Mouse (Mus musculus): ENCODE measurements at regions not wholly inside any gene's neighbourhood (a gene's known extent, or its start where the extent isn't known, plus 50 kb on each side); places are given as distances from the start of the nearest gene placed in this dataset.

DNA sequence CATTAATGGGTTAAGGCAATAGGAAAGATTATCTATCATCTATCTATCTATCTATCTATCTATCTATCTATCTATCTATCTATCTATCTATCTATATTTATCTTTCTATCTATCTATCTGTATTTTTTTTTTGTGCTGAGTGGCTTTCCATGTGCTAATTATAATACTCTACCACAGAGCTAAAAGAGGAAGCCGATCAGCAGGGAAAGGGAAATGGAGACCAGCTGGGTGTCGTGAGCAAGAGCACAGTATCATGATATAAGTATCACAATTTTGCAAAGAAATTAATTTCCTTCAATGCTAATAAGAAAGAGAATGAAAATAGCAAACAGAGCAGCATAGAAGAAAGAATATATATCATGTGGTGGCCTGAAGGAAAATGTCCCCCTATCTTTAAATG, 69.6 kb downstream of the Cldn1 start:
- no peak for DNase-seq

GRCm38 (mm10) chr16:26291692-26292091, 79.9 kb downstream of the Cldn1 start:
- no peak for DNase-seq

DNA sequence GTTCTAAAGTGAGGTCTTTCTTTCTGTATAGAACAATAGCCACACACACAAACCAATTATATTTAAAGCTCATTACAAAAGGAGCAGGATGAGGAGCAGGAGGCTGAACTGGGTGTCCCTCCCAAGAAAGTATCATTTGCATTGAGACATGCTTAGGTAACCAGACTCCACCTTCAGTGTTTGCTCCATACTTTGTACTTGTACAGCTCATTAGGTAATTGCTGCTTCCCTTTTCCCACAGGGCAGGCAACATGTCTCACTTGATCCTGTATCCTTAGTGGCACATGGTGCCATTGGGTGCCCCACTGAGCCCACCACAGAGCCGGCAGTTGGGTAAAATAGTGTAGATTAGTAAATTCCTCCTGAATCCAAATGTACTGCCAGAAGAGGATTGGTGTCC, 86.0 kb downstream of the Cldn1 start:
- DNase-seq: no peak

GRCm38 (mm10) chr16:26284713-26285112, 86.9 kb downstream of the Cldn1 start:
- no peak for DNase-seq

DNA sequence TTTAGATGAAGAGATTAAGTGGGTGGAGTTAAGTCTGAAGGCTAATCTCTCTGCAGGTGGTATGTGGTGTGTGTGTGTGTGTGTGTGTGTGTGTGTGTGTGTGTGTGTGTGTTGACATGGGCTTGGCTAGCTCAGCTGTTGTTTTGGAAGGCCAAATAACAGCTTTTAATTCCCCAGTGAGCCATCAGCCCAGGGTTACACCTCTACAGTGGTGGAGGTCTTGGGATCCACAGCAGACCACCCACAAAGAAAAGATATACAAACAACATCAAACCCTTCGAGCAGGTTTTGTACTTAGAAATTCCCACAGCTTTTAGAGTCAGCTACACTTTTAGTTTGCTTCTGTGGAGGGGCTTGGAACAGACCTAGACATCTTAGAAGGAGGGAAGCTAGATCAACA, 89.2 kb downstream of the Cldn1 start:
- DNase-seq: no peak

GRCm38 (mm10) chr16:26281496-26281895, 90.1 kb downstream of the Cldn1 start:
- DNase-seq: no peak

GRCm38 (mm10) chr16:26276789-26277188, 94.9 kb downstream of the Cldn1 start:
- DNase-seq: no peak

DNA sequence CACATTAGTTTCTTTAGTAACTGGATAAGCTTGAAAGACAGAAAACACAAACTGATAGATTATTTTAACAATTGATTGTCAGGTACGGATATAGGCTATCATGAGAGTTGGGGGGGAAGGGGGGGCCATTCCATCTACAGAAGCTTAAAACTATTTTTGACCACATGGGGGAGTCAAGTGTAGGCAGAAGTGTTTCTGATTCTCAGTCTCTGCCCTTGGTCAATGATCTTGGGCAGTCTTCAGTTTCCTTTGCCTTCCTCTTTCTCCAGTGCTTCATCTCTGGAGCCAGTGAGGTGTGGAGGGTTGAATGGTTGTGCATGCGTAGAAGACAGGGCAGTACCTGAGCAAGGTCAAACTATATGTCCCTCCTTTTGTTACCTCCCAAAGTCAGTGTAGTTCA, 118.8 kb downstream of the Cldn1 start:
- peak; percentile 25 for DNase-seq

DNA sequence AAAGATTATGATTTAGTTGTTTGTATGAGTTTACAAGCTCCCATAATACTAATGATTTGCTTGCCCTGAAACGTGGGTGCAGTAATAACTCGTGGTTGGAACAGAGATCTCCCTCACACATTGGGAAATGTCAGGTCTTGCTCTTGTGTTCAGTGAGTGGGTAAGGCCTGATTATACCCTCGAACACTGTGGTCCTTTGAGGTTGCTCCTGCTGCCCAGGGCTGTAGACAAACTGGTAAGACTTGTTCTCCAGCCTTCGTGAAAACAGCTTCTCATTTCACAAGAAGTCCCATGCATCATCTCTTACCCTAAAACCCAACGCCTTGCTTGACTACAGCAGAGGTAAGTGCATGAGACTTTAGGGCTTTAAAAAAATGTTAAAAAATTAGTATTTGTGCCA, 119.9 kb downstream of the Cldn1 start:
- DNase-seq: no peak

GRCm38 (mm10) chr16:26251027-26251426, 120.6 kb downstream of the Cldn1 start:
- no peak for DNase-seq

DNA sequence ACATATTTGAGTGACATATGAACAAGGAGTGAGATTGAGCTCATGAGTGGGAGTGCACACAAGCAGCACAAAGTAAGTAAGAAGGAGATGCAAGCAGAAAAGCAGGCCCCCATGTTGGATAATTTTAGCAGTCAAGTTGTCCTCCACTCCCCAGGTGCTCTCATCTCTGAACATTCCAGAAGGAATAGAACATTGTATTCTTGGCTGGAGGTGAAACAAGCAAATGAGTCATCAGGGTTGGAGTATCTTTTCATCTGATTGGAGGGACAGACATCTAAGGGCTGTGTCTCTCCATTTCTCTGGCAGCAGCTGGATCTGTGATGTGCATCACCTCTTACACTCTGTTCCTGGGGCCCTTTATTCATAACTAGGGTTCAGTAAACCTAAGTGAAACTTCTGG, 122.7 kb downstream of the Cldn1 start:
- DNase-seq: no peak

DNA sequence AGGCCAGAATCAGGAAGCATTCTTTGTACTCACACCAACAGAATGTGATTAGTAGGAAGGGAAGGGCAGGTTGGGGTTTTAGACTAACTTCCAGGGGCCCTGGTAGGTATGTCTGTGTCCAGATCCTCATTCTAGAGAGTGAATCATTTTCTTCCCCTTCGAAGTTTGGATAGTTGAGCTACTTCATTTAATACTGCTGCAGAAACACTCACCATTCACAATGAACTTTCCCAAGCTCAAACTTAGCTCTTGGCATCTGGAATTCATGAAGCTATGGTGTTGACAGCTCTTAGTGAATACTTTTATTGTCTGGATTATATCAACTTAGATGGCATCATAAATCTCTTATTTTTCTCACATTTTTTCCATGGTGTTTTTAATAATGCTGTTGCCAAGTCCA, 123.7 kb downstream of the Cldn1 start:
- peak; percentile 16 for DNase-seq

- no peak for DNase-seq
Measured at GRCm38 (mm10) chr16:26235239-26235638, 129.7 kb upstream of the P3h2 start.

GRCm38 (mm10) chr16:26234113-26234512, 128.5 kb upstream of the P3h2 start:
- DNase-seq: peak; percentile 90

GRCm38 (mm10) chr16:26231110-26231509, 125.5 kb upstream of the P3h2 start:
- DNase-seq: no peak

- no peak for DNase-seq
Measured at GRCm38 (mm10) chr16:26211418-26211817, 105.8 kb upstream of the P3h2 start.

DNA sequence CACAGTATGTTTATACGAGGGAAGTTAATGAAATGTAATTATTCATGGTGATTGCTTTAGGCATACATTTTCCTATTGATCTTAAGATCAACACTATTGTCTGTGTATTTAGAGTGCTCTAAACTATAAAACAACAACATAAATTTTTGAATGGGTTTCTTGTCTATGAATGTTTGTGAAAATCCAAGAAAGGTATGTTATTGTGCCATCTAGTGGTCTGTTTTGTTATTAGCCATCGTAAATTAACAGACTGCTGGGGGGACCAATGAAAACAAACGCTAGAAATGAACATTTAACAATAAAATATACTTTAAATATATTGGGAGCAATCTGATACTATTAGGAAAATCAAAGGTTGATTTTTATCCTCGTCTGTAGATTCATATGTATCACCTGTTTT, 93.5 kb upstream of the P3h2 start:
- DNase-seq: peak; percentile 61

DNA sequence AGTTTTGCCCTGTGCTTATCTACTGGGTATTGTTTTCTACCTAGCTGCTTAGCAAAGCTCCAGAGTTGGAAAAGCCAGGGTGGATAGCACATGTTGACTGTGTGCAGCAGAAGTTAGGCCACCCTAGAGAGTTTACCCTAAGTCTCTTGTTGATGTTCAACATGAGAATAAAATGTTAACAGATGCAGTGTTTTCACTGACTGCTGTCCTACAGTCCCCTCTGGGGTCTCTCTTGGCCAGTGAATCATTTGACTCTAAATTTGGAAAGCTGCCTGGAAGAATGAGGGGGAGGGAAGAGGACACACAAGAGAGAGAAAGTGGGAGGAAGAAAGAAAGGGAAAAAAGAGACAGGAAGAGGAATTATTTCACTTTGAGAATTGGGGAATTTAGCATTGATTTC, 90.8 kb upstream of the P3h2 start:
- DNase-seq: no peak

GRCm38 (mm10) chr16:26185288-26186281, 80.0 kb upstream of the P3h2 start:
- DNase-seq: peak; percentile 35

DNA sequence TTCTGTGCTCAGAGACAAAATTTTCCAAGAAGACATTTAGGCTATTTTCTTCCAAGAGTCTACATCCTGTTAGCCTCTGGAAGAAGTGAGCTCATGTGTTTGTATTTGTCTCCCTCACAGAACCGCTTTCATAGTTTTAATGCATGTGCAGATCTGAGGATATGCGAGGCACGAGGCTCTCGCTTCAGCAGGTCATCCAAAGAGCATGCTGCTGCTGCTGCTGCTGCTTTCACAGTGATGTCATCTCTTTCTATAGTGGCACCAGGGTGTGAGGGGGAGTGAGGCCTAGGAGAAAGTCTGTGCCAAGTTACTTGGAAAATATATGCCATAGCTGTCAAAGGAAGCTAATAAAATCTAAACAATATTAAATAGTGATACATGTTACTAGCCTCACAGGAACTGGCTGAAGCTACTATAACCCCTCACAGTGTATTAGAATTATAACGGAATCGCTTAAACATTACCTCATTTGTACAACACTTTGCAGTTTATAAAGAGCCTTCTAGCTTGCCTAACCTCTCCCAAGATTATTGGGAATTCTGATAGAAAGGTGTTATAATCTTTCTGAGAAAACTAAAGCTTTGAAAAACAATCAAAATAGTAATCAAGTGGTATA, 79.2 kb upstream of the P3h2 start:
- peak; percentile 32 for DNase-seq

DNA sequence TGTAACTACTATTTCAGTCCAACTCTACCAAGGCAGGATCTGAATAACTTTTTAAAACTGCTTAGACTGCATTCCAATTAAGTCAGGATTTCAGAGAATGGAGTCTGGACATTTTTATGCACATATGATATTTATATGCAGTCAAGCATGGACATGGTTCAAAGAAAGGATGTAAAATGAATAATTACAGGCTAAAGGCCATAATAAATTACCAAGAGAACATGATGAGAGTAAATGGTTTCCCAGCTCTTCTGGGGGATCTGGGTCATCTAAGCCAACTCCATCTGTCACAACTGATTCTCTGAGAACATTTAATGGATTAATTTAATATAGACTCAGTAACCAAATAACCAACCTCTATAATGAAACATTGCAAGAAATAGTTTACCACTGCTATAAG, 77.9 kb upstream of the P3h2 start:
- no peak for DNase-seq

DNA sequence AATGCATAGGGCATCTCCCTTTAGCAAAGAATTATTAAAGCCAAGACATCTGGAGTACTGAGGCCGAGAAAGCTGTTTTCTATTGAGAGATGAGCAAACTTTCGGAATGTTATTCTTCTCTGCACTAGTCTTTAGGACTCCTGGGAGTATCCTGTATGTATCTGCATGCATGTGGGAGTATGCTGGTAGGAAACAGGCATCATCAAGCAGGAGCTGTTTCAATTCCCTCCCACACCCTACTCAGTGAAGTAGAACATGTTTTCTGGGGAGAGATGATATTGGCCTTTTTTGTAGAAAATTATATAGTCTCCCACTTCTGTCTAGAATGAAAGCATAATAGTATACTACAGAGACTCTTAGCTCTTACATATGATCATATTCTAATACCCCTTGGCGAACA, 76.1 kb upstream of the P3h2 start:
- DNase-seq: no peak

GRCm38 (mm10) chr16:26171441-26171840, 65.9 kb upstream of the P3h2 start:
- no peak for DNase-seq

DNA sequence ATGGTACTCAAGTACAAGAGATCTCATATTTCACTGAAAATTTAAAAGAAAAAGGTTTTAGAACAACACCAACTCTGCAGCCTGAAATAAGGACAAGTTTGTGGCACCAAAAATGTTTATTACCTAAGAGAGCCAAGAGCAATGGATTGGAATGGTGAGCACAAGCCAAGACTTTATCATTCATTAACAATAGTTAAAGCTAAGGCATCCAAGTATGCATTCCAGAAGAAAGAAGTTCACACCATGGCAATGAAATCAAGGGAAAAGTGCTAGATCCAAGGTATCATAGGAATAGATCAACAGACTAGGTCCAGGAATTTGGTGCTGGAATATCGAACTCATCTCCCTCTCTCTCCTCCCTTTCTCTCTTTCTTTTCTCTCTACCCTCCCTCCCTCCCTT, 63.8 kb upstream of the P3h2 start:
- no peak for DNase-seq

All from embryo, embryonic 11 days (tissue).